Mouse (Mus musculus) limb, embryonic 11.5 days (tissue): ENCODE measurements at regions not wholly inside any gene's neighbourhood (a gene's known extent, or its start where the extent isn't known, plus 50 kb on each side); places are given as distances from the start of the nearest gene placed in this dataset.
"Not testable (repeated sequence)": the region's sequence is repeated elsewhere in the genome, so short reads cannot be mapped to it uniquely, and the experiment has no call there.

Experiments used
- ATAC-seq: fragments of 200-750 bp; cut with Nextera tagmentation; 2 replicates; pipeline ENCODE4 v1.8.0; 2017; ENCODE audit warnings: low read depth; ENCODE audit not compliant: insufficient number of reproducible peaks, low FRiP score, low TSS enrichment
- DNase-seq: peaks from one replicate; pipeline ENCODE4 v3.0.0-alpha.2; 2015; ENCODE audit warnings: low spot score
- H3K27ac ChIP-seq: fragments of 300-500 bp; sonication (generic); replicated peaks from 2 replicates; pipeline ENCODE4 v1.5.1; 2014; ENCODE audit warnings: low read depth, mild to moderate bottlenecking, low read length
- H3K27me3 ChIP-seq: fragments of 300-500 bp; sonication (generic); 2 replicates; pipeline ENCODE4 v1.6.1; 2014; ENCODE audit warnings: mild to moderate bottlenecking, low read length, mixed read lengths; ENCODE audit not compliant: control insufficient read depth, insufficient read depth
- H3K36me3 ChIP-seq: fragments of 300-500 bp; sonication (generic); 2 replicates; pipeline ENCODE4 v1.6.1; 2014; ENCODE audit warnings: mild to moderate bottlenecking, low read length, moderate library complexity, mixed read lengths; ENCODE audit not compliant: control insufficient read depth, insufficient read depth
- H3K4me1 ChIP-seq: fragments of 300-500 bp; sonication (generic); 2 replicates; pipeline ENCODE4 v1.6.1; 2014; ENCODE audit warnings: low read length, mixed read lengths; ENCODE audit not compliant: control insufficient read depth, insufficient read depth
- H3K4me2 ChIP-seq: fragments of 300-500 bp; sonication (generic); 2 replicates; pipeline ENCODE4 v1.6.1; 2014; ENCODE audit warnings: low read depth, mild to moderate bottlenecking, moderate library complexity; ENCODE audit not compliant: severe bottlenecking
- H3K4me3 ChIP-seq: fragments of 300-500 bp; sonication (generic); 2 replicates; pipeline ENCODE4 v1.5.1; 2014; ENCODE audit warnings: low read depth, low read length
- H3K9ac ChIP-seq: fragments of 300-500 bp; sonication (generic); 2 replicates; pipeline ENCODE4 v1.6.1; 2014; ENCODE audit warnings: mild to moderate bottlenecking, low read length
- H3K9me3 ChIP-seq: fragments of 300-500 bp; sonication (generic); 2 replicates; pipeline ENCODE4 v1.6.1; 2016; ENCODE audit warnings: low read length; ENCODE audit not compliant: control insufficient read depth
- WGBS: fragments of 180-500 bp; shearing (Covaris S2); extraction: QIAGEN DNeasy Blood & Tissue Kit; methylation state at CpG from one replicate; pipeline ENCODE4 v1.1.7; 2014; 5-methylcytosine and 5-hydroxymethylcytosine counted together

DNA sequence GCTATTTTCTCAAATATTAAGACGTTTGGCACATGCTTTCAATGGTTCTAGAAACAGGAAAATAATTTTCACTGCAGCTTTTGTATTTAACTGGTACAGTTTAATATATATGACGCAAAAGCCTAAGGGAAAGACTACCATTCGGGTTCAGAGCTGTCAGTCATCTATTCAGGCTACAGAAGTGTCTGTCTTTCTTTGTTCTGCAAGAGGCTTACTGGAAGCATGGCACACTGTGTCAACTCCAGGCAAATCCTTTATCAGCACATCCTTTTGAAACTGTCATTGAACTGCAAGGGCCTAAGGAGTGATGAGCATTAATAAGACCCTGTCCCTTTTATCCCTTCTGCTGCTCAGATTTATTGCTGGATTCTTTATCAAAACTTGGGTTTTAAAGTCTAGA lies 303.8 kb upstream of the Gm5152 start:
- not testable (repeated sequence) for ATAC-seq, H3K36me3 ChIP-seq, H3K9ac ChIP-seq, H3K4me2 ChIP-seq, DNase-seq, H3K4me3 ChIP-seq, H3K27me3 ChIP-seq, H3K9me3 ChIP-seq, H3K27ac ChIP-seq, H3K4me1 ChIP-seq
- WGBS, result 76% methylated on average over 3 of the region's 3 CpGs

DNA sequence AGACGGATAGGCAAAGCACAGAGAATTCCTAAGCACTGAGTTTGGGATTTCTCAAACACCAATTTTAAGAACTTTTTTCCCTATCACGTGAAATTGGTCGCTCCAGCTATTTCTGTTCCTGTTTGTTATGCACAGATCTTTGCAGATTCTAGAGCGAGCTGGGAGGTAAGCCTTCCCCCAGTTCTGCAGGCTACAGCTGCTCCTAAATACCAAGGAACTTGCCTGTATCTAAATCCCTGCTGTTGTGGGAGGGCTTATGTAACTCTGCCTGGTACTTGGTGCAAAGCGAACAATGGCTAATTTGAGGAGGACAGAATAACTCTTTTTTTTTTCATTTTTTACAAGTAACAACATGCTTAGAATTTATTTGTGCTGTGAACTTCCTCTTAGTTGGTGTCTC lies 316.0 kb upstream of the Gm5152 start:
- Histone ChIP-seq H3K27ac (no peak overlapping the region), H3K27me3 (no peaks in the 10 kb centered on the region), H3K4me1 (no peaks in the 10 kb centered on the region), H3K4me3 (no peak overlapping the region), H3K4me2 (no peak overlapping the region), H3K36me3 (no peaks in the 10 kb centered on the region), H3K9ac (no peak overlapping the region), H3K9me3 (no peaks in the 10 kb centered on the region)
- ATAC-seq (no peak), DNase-seq (no peak)
- 61% methylated on average over 5 of the region's 5 CpGs for WGBS

DNA sequence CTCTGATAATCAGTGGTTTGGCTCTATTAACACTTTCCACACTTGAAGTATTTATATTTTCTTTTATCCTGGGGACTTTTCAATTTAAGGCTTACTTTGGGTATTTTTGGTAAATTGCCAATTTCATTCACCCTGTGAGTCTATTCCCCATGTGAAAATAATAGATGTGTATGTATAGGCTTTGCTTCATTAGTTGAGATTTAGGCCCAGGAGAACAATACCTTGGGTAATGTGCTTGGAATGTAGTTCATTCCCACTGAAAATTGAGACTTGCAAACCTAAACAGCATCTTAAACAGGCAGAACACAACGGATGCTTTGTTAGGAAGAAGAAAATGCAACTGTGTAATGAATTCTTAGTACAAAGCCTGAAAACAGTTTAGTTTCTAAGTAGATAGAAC lies 346.1 kb upstream of the Gm5152 start:
- Histone ChIP-seq H3K36me3 (no peaks in the 10 kb centered on the region), H3K27me3 (no peaks in the 10 kb centered on the region), H3K27ac (no peak overlapping the region), H3K9ac (no peak overlapping the region), H3K4me1 (no peaks in the 10 kb centered on the region), H3K4me2 (no peak overlapping the region), H3K9me3 (no peaks in the 10 kb centered on the region), H3K4me3 (no peak overlapping the region)
- no peak for DNase-seq
- no peak for ATAC-seq
- 63% methylated on average over 1 of the region's 1 CpGs for WGBS

DNA sequence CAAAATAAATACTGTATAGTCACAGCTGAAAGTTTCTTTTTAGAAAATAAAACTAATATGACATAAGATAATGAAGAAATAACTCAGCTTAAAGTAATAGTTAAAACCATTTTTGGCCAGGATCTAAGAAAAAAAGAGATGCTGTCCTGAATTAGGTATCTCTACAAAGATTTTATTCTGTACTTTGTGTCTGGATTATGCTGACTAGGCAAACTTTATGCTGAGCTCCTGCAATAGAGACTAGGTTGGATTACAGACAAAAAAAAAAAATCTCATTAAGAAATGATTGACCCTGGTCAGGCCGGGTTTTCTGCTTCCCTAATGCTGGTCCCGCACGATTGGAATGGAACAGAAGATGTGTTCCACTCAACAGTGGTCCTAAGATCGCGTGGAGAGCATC lies 346.8 kb upstream of the Gm8871 start:
- H3K4me1 ChIP-seq, result no peaks in the 10 kb centered on the region
- no peak overlapping the region for H3K4me2 ChIP-seq
- no peak overlapping the region for H3K4me3 ChIP-seq
- no peak overlapping the region for H3K27ac ChIP-seq
- WGBS, result 90% methylated on average over 5 of the region's 5 CpGs
- no peaks in the 10 kb centered on the region for H3K36me3 ChIP-seq
- ATAC-seq, result no peak
- no peaks in the 10 kb centered on the region for H3K27me3 ChIP-seq
- DNase-seq, result no peak
- no peaks in the 10 kb centered on the region for H3K9me3 ChIP-seq
- H3K9ac ChIP-seq, result no peak overlapping the region

DNA sequence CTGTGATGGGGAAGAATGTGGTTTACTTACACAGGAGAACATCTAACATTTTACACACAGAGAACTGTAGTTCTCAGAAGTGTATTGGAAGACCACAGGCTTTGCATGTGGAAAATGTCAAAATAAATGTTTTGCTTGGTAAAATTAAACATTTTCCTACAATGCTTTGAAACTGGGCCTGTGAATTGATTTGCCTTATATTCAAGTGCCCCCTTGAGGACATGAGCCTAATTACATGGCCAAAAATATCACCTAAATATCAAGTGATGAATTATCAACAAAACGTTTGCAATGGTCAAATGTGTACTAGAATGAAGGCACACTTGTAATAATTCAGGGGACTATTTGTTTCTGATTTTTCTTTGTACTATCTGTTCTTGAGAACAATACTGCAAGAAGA lies 314.4 kb upstream of the Gm8871 start:
- 40% methylated on average over 1 of the region's 1 CpGs for WGBS
- H3K4me1 ChIP-seq, result no peaks in the 10 kb centered on the region
- no peak overlapping the region for H3K27ac ChIP-seq
- H3K36me3 ChIP-seq, result no peaks in the 10 kb centered on the region
- no peak overlapping the region for H3K4me2 ChIP-seq
- DNase-seq (no peak), ATAC-seq (no peak)
- H3K9ac ChIP-seq, result no peak overlapping the region
- H3K9me3 ChIP-seq, result no peaks in the 10 kb centered on the region
- no peaks in the 10 kb centered on the region for H3K27me3 ChIP-seq
- H3K4me3 ChIP-seq, result no peak overlapping the region

DNA sequence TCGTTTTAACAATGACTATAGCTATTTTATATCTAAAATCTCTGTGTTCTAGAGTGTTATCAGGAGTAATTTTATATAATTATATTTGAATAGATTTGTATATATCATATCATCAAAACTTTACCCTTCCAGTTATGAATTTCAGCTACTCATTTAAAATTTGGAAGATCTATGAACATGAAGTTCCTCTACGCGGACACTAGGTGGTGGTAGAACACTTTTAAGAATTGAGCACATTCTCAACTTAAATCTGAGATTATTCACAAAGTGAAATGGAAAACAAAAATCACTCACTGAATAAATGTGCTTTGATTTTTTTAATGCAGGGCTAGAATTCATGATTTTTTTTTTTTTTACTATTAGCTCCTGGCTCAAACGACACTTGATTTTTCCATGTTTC lies 299.5 kb upstream of the Gm8871 start:
- Histone ChIP-seq H3K4me3 (no peak overlapping the region), H3K4me1 (no peaks in the 10 kb centered on the region), H3K27ac (no peak overlapping the region), H3K9me3 (no peaks in the 10 kb centered on the region), H3K9ac (no peak overlapping the region), H3K4me2 (no peak overlapping the region), H3K36me3 (no peaks in the 10 kb centered on the region), H3K27me3 (no peaks in the 10 kb centered on the region)
- 36% methylated on average over 4 of the region's 4 CpGs for WGBS
- DNase-seq (no peak), ATAC-seq (no peak)

DNA sequence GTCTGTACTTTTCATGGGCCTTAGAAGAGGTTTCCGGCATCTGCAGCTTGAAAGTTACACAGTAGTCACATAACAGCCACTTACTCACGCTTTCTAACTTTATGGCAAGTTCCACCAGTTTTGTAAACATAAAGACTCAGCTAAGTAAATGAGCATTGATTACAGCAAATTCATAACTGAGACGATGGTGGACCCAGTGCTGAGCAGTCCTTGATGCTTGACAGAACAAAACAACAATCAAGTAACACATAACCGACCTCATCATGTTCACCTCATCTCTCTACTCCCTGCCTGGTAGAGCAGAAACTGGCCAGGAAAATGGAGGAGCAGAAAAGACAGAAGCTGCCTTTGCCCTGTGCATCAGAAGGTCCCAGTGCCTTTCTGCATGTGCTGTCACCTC lies 284.3 kb upstream of the Gm8871 start:
- Histone ChIP-seq H3K9ac (no peak overlapping the region), H3K4me1 (no peaks in the 10 kb centered on the region), H3K9me3 (no peaks in the 10 kb centered on the region), H3K4me3 (no peak overlapping the region), H3K27me3 (no peaks in the 10 kb centered on the region), H3K4me2 (no peak overlapping the region), H3K36me3 (no peaks in the 10 kb centered on the region), H3K27ac (no peak overlapping the region)
- ATAC-seq (no peak), DNase-seq (no peak)
- WGBS, result 83% methylated on average over 4 of the region's 4 CpGs

DNA sequence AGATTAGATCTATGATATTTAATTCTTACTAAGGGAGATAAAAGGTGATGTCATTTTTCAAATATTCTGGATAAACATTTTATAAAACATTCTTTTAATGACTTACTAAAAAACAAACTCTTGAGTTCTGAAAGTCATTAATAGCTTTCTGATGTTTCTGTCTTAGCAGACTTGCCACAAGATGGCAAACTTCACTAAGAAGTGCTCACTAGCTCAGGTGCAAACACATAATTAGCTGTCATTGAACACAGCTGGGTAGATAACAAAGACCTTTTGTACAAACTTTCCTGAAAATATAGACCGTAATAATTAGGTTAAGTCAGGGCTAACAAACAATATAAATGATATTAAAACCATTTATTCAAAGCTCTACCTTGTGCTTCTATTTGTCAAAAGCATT lies 273.4 kb upstream of the Gm8871 start:
- H3K27me3 ChIP-seq, result no peaks in the 10 kb centered on the region
- ATAC-seq, result no peak
- H3K9me3 ChIP-seq, result no peaks in the 10 kb centered on the region
- no peak overlapping the region for H3K4me2 ChIP-seq
- no peak overlapping the region for H3K27ac ChIP-seq
- no peaks in the 10 kb centered on the region for H3K4me1 ChIP-seq
- H3K4me3 ChIP-seq, result no peak overlapping the region
- H3K36me3 ChIP-seq, result no peaks in the 10 kb centered on the region
- DNase-seq, result no peak
- H3K9ac ChIP-seq, result no peak overlapping the region
- 56% methylated on average over 1 of the region's 1 CpGs for WGBS

DNA sequence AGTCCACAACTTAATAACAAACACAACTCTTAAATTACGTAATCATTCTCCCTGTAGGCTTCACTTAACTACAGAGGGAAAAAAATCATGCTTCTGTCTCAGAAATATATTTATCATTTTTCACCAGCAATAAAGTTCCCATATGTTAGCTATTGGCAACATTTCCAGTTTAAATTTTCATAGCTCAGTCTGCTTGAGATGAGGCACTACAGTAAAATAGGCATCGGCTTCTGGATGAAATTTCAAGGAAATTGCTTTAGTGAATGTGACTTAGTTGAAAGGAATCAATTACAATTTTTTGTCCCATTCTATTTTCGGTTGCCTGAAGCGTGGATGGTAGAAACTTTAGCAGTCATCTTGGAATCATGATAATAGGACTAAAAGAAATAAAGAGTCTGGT lies 262.1 kb upstream of the Gm8871 start:
- 75% methylated on average over 4 of the region's 4 CpGs for WGBS

More for the DNA sequence above, 262.1 kb upstream of the Gm8871 start:
- H3K4me2 ChIP-seq, result no peak overlapping the region
- no peaks in the 10 kb centered on the region for H3K9me3 ChIP-seq
- DNase-seq (no peak), ATAC-seq (no peak)
- no peak overlapping the region for H3K27ac ChIP-seq
- no peaks in the 10 kb centered on the region for H3K27me3 ChIP-seq
- no peak overlapping the region for H3K9ac ChIP-seq
- no peak overlapping the region for H3K4me3 ChIP-seq
- no peaks in the 10 kb centered on the region for H3K36me3 ChIP-seq
- H3K4me1 ChIP-seq, result no peaks in the 10 kb centered on the region
